Mouse (Mus musculus): ENCODE measurements around the gene Gabrd. TPM values are rescaled to one million over a fixed set of nuclear protein-coding genes. Genes with fewer than 3 reads are reported as not detected.

Gene Gabrd
- polyA plus RNA-seq, 1 experiment, result not detected

DNA sequence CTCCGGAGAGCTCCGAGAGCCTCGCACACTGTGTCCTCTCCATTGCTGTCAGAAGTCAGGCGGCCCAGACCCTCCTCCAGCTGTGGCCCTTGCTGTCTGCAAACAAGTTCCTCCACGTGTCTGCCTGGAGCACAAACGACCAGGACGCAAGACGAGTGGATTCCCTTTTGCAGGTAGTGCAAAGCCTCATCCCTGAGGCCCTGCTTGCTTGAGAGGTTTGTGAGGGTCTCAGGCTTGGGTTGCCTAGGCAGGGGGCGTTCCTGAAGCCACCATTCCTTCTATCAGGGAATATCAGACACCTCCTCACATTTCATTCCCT, 269 bp upstream of the Gabrd start:
- Histone ChIP-seq H3K4me1 (ENCODE audit: control insufficient read depth, insufficient read depth, low read length) (no peaks in the 10 kb centered on the region), H3K4me3 (replicated peaks; ENCODE audit: control insufficient read depth, low read depth, low read length) (no peak overlapping the region), H3K27ac (ENCODE audit: control insufficient read depth, insufficient read depth, low read depth, low read length, poor library complexity) (no peak overlapping the region)
- no peak for TF ChIP-seq POLR2A (IDR thresholded peaks at IDR 0.05; ENCODE audit: borderline replicate concordance, control insufficient read depth, low read depth, low read length)
- no peak for TF ChIP-seq CTCF (IDR thresholded peaks at IDR 0.05; ENCODE audit: control insufficient read depth, insufficient read depth, low read length)
- 4% methylated on average over 9 of the region's 9 CpGs for WGBS

DNA sequence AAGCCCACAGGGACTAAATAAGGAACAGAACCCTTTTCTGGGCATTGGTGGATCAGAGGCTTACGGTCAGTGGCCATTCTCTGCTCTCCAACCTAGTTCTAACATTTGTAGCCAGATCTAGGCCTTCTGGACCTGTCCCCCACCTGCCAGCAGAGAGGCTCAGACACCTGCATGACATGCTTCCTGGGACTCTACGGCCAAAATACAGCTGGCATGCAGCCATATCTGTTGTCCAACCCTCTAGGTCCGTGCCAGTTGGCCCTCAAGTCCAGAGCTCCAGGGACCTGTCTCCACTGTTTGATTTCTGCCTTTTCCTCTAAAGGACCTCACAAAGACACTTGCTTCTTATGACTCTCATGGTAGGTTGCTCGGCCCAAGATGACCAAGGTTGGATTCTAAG, 1.2 kb downstream of the Gabrd start:
- Histone ChIP-seq H3K4me3 (replicated peaks; ENCODE audit: control insufficient read depth, low read depth, low read length) (no peak overlapping the region), H3K27ac (ENCODE audit: control insufficient read depth, insufficient read depth, low read depth, low read length, poor library complexity) (no peak overlapping the region), H3K4me1 (ENCODE audit: control insufficient read depth, insufficient read depth, low read length) (no peaks in the 10 kb centered on the region)
- WGBS, result 73% methylated on average over 4 of the region's 4 CpGs
- no peak for TF ChIP-seq CTCF (IDR thresholded peaks at IDR 0.05; ENCODE audit: control insufficient read depth, insufficient read depth, low read length)
- TF ChIP-seq POLR2A (IDR thresholded peaks at IDR 0.05; ENCODE audit: borderline replicate concordance, control insufficient read depth, low read depth, low read length), result no peak

DNA sequence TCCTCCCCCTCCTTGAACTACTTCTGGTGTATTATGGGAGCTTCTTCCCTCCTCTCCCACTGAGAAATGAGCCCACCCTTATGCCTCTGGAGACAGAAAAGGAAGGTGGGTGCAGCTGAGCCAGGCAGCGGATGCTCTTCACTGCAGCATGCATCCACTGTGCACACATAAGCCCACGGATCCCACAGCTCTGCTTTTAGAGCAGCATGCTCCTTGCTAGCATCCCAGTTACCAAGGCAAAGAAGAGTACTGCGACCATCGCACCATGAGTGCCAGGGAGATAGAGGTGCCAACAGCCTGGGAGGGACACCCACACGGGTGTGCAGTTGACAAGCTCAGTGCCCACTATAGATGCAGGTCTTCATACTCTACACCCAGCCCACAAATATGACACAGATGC, 2.4 kb downstream of the Gabrd start:
- H3K4me1 ChIP-seq (ENCODE audit: control insufficient read depth, insufficient read depth, low read length), result no peaks in the 10 kb centered on the region
- H3K4me3 ChIP-seq (replicated peaks; ENCODE audit: control insufficient read depth, low read depth, low read length), result no peak overlapping the region
- TF ChIP-seq CTCF (IDR thresholded peaks at IDR 0.05; ENCODE audit: control insufficient read depth, insufficient read depth, low read length) (no peak), POLR2A (IDR thresholded peaks at IDR 0.05; ENCODE audit: borderline replicate concordance, control insufficient read depth, low read depth, low read length) (no peak)
- no peak overlapping the region for H3K27ac ChIP-seq (ENCODE audit: control insufficient read depth, insufficient read depth, low read depth, low read length, poor library complexity)
- WGBS, result 82% methylated on average over 5 of the region's 5 CpGs

DNA sequence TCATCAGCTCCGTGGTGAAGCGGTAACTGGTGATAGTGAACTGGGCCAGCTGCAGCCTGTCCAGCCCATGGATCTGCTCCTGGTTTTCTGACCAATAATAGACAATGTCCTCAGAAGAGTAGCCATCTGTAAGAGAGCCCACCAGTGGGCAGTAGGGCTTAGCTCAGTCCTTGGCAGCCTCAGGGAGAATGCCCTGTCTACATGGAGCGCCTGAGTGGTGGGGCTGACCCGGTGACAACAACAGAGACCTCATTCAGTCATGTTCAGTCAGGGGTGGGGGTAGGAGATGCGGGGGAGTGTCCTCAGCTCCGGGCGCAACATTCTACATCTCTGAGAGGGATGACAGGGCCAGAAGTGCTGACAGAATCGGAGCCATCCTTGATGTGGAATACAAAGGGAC, 10.7 kb downstream of the Gabrd start:
- H3K27ac ChIP-seq (ENCODE audit: control insufficient read depth, insufficient read depth, low read depth, low read length, poor library complexity), result no peak overlapping the region
- H3K4me3 ChIP-seq (replicated peaks; ENCODE audit: control insufficient read depth, low read depth, low read length), result no peak overlapping the region
- no peaks in the 10 kb centered on the region for H3K4me1 ChIP-seq (ENCODE audit: control insufficient read depth, insufficient read depth, low read length)
- 80% methylated on average over 8 of the region's 8 CpGs for WGBS
- TF ChIP-seq POLR2A (IDR thresholded peaks at IDR 0.05; ENCODE audit: borderline replicate concordance, control insufficient read depth, low read depth, low read length), result no peak
- TF ChIP-seq CTCF (IDR thresholded peaks at IDR 0.05; ENCODE audit: control insufficient read depth, insufficient read depth, low read length), result no peak

DNA sequence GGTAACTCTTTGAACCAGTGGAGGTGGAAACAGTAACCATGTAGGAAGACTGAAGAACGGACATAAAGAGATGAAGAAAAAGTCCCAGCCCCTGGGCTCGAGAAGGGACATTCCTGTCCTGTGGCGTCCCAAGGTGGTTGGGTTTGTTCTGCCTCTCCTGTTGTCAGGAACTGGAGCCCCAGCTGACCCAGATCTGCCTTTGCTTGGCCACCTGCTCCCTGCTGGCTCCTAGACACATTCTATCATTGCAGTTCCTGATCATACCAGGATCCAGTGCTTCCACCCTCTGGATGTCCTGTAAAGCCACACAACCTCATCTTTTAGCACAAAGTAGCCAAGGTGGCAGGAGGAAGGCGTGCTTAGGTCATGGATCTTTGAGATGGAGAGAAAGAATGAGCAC, 14.6 kb downstream of the Gabrd start:
- H3K27ac ChIP-seq (ENCODE audit: control insufficient read depth, insufficient read depth, low read depth, low read length, poor library complexity), result no peak overlapping the region
- H3K4me3 ChIP-seq (replicated peaks; ENCODE audit: control insufficient read depth, low read depth, low read length), result no peak overlapping the region
- TF ChIP-seq POLR2A (IDR thresholded peaks at IDR 0.05; ENCODE audit: borderline replicate concordance, control insufficient read depth, low read depth, low read length), result no peak
- TF ChIP-seq CTCF (IDR thresholded peaks at IDR 0.05; ENCODE audit: control insufficient read depth, insufficient read depth, low read length), result no peak
- 73% methylated on average over 4 of the region's 4 CpGs for WGBS
- no peaks in the 10 kb centered on the region for H3K4me1 ChIP-seq (ENCODE audit: control insufficient read depth, insufficient read depth, low read length)

DNA sequence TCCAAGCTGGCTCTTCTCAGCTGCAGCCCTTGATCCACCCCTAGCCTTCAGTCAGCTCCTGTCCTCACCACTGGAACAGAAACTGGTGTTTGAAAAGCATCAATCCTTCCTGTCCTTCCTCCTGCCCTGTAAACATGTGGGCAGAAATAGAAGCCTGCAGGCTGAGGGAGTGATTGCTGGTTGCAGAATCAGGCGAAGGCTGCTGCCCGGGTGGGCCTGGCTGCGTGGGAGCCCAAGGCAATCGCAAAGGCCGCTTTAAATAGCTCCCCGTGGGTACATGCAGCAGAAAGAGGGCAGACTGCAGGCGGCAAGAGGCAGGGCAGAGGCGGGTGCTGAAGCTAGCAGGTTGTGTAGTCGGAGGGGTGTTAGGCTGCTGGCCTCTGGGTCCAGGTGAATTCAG, 15.2 kb downstream of the Gabrd start:
- no peaks in the 10 kb centered on the region for H3K4me1 ChIP-seq (ENCODE audit: control insufficient read depth, insufficient read depth, low read length)
- WGBS, result 38% methylated on average over 9 of the region's 9 CpGs
- TF ChIP-seq CTCF (IDR thresholded peaks at IDR 0.05; ENCODE audit: control insufficient read depth, insufficient read depth, low read length) (no peak), POLR2A (IDR thresholded peaks at IDR 0.05; ENCODE audit: borderline replicate concordance, control insufficient read depth, low read depth, low read length) (no peak)
- no peak overlapping the region for H3K4me3 ChIP-seq (replicated peaks; ENCODE audit: control insufficient read depth, low read depth, low read length)
- H3K27ac ChIP-seq (ENCODE audit: control insufficient read depth, insufficient read depth, low read depth, low read length, poor library complexity), result no peak overlapping the region

DNA sequence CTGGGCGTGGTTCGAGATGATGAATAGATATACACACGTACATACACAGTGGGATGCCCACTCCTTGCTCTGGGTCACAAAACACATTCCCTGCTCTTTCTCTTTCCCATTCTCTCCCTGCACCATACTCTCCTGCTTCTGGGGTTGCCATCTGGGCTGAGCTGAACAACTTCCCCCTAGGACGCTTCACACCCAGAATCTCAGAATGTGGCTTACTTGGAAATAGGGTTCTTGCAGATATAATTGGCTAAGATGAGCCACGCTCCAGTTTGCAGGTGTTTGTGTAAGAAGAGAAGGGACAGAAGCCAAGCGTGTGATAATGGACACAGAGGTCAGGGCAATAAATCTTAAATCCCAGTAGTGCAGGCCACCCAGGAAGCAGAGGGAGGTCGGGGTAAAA, 15.9 kb downstream of the Gabrd start:
- H3K4me3 ChIP-seq (replicated peaks; ENCODE audit: control insufficient read depth, low read depth, low read length), result no peak overlapping the region
- TF ChIP-seq CTCF (IDR thresholded peaks at IDR 0.05; ENCODE audit: control insufficient read depth, insufficient read depth, low read length), result no peak
- no peak for TF ChIP-seq POLR2A (IDR thresholded peaks at IDR 0.05; ENCODE audit: borderline replicate concordance, control insufficient read depth, low read depth, low read length)
- H3K27ac ChIP-seq (ENCODE audit: control insufficient read depth, insufficient read depth, low read depth, low read length, poor library complexity), result no peak overlapping the region
- no peaks in the 10 kb centered on the region for H3K4me1 ChIP-seq (ENCODE audit: control insufficient read depth, insufficient read depth, low read length)
- 46% methylated on average over 7 of the region's 7 CpGs for WGBS

DNA sequence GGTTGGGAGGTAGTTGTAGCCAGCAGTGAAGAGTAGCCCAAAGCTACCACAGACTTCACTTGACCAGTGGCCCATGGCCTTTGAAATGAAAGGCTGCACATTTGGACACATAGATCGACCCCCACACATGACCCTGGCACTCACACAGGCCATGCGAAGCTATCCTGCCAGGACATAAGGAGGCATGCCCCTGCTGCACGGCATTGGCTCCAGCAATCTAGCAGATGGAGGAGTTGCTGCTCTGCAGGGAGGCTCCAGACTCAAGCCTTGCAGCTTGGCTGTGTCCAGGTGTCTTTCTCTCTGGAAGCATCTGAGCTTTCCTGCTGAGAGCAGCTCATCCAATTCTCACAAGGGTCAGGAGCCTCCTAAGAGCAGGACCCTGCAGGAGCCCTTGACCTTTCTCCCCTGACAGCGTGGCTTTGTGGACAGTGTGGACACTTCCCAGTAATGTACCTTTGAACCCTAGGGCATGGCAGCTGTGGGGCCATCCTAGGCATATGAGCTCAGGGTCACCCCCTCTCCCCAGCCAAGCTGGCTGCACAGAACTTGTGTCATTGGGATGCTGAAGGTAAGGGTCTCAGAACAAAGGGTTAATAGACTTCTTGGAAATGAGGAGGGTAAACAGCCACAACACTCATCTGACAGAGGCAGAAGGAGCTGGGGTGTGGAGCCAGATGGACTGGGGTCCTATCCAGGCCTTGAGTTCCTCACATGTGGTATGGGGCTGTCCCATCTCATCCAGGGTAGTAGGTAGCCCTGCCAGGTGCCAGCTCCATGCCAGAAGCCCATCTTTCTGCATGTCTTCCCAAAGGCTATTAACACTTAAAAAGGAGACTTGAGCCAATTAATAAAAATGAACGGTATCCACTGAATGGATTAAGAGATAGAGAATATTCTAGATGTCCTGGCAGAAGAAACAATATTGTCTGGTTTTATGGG, 25.8 kb downstream of the Gabrd start:
- no peak for TF ChIP-seq POLR2A (IDR thresholded peaks at IDR 0.05; ENCODE audit: borderline replicate concordance, control insufficient read depth, low read depth, low read length)
- TF ChIP-seq CTCF (IDR thresholded peaks at IDR 0.05; ENCODE audit: control insufficient read depth, insufficient read depth, low read length), result no peak
- H3K4me3 ChIP-seq (replicated peaks; ENCODE audit: control insufficient read depth, low read depth, low read length), result no peak overlapping the region
- WGBS, result 70% methylated on average over 5 of the region's 5 CpGs

More for the DNA sequence above, 25.8 kb downstream of the Gabrd start:
- no peak overlapping the region for H3K27ac ChIP-seq (ENCODE audit: control insufficient read depth, insufficient read depth, low read depth, low read length, poor library complexity)
- H3K4me1 ChIP-seq (ENCODE audit: control insufficient read depth, insufficient read depth, low read length), result no peaks in the 10 kb centered on the region

Measured in bone marrow, adult 2 months (tissue).